Mouse (Mus musculus): ENCODE data around the gene Snx5. TPM values are rescaled to one million over a fixed set of nuclear protein-coding genes. Genes with fewer than 3 reads are reported as not detected.

Snx5 gene
- total RNA-seq, 4 experiments from 2014 or later: 70.8 to 85.4 (median 76.0) TPM

DNA sequence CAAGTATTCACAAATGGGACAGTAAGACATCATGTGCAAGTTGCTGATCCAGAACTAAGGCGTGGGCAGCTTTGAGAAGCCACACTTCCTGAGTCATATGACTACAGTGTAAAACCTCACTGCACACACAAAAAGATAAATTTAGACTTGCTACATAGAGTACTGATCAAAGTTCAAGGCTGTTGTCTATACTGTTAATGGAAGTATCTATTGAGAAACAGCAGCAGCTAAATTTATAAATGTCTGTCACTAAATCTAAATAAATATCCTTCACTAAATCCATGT is 3.0 kb downstream of the Snx5 start:
- DNase-seq (ENCODE audit: low spot score in 2 of 2): no peak

DNA sequence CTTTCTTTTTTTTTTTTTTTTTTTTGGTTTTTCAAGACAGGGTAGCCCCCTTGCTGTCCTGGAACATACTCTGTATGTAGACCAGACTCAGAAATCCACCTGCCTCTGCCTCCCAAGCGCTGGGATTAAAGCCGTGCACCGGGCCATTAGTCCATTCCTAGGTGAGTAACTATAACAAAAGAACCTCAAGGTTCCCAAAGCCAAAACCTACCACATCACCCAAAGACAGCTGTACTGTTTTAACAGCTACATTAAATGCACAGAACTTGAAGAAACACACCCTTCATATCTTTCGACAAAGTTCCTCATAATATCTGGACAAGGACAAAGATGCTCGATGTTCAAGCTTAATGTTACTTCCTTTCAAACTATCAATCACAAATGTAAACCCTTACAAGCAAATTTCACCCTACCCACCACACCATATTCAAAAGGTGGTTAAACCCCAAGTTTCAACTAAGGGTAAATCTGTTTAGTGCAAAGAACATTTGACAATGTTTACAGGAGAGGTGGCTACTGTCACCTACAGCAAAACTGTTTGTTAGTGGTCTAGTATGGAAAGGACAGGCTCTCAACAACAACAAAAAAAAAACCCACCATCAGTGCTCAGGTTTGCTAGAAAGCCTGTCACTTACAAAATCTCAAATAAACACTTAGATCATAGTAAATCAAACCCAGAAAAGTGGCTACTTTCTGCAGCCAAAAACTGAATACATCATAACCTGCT is 3.5 kb downstream of the Snx5 start:
- DNase-seq (ENCODE audit: low spot score in 2 of 2): no peak

DNA sequence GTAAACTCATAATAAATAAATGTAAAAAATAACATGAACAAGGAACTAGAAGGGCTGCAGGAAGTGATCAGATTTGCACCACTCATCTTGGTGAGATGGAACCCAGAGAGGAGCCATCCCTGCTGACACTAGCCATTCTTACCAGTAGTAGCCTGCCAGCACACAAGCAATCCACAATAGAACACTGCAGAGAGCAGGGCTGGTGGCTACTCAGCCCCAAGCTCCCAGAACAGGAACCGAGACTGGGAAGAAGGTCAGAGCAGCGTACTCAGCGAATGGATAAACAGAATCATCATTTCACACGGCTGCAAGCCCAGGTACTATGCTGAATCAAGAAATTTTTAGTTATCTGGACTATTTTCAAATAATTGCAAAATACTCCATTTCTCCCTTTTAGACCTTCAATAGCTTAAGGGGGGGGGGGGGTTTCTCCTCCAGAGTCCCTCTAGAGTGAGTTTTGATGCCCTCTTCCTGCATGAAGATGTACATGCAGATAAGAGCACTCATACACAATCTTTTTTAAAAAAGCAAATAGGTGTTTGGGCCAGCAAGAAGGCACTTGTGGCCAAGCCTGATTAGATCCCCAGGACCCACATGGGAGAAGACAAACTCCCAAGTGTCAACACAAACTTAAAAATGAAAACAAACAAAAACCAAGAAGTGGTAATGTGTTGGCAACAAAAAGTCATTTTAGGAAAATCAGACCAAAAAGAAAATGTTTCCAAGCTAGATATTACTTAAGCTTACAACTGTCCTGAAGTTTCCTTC is 4.6 kb downstream of the Snx5 start:
- no peak for DNase-seq (ENCODE audit: low spot score in 2 of 2)

DNA sequence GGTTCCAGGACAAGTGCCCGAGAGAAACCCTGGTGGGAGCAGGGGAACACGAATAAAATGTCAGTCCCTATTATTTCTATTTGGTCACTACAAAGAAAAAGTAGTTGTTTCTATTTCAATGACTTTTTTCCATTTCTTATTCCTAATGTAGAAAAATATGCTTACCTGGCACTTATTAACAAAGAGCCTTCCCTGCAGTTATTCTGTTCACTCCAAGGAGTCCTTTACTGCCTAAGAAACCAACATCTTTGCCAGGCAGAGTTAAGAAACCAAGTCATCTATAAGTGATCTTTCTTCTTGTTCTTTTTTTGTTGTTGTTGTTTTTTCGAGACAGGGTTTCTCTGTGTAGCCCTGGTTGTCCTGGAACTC is 5.6 kb downstream of the Snx5 start:
- no peak for DNase-seq (ENCODE audit: low spot score in 2 of 2)

DNA sequence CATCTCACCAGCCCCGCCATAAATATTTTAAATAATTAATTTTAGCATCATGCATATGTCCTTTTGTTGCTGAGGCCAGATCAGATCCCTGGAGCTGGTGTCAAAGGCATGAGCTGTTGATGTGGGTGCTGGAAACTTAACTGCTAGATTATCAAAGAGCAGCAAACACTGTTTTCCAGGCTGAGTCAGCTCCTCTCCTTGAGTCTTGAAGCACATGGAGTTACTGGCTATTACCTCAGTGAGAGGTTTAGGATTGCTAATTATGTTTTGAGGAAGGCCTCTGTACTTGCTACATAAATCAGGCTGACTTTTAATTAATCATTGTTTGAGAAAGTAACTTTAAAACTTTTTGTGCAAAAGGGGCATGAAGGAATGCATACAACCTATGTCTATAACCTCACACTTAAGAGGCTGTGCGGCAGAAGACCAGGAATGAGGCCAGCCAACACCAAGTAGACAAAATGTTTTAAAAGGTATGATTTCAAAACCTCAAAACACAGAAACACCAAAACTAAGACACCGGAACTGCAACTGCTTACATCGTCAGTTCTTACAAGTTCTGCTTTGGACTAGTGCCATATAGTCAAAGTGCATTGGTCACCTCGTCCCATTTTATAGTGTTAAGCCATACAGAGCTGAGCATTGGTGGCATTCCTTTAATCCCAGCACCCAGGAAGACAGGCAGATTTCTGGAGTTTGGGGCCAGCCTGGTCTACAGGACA is 6.1 kb downstream of the Snx5 start:
- no peak for DNase-seq (ENCODE audit: low spot score in 2 of 2)

DNA sequence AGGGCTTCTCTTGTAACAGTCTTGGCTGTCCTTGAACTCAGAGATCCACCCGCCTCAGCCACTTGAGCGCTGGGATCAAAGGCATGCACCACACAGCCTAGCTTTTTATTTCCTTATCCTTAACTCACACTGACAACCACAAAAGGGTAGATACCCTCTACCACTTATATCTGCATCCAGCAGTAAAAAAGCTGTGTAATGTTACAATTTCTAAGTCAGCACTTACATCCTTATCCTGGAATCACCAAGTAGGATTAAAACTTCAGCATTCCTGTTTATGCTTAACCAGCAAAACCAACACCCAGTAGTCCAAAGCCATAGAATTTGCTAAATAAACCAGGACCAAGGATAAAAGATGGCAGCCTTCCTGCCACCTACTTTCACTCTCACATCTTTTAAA is 7.9 kb downstream of the Snx5 start:
- DNase-seq (ENCODE audit: low spot score in 2 of 2): no peak

DNA sequence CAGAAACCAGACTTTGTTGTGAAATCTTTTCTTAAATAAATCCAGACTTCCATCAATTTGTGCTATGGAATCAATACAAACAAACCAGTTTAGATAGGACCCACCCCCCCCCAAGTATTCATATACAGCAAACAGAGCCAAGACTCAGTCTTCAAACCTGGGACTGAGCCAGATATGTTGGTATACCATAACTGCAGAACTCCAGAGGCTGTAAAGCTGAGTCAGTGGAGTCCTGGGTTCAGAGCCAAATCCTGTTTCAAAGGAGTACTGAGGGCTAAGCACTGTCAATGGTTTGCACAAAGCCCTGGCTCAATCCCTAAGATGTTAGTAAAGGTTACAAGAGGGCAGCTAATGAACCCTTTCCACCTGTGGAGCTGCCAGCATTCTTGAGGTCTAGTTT is 20.6 kb downstream of the Snx5 start:
- DNase-seq (ENCODE audit: low spot score in 2 of 2): no peak

DNA sequence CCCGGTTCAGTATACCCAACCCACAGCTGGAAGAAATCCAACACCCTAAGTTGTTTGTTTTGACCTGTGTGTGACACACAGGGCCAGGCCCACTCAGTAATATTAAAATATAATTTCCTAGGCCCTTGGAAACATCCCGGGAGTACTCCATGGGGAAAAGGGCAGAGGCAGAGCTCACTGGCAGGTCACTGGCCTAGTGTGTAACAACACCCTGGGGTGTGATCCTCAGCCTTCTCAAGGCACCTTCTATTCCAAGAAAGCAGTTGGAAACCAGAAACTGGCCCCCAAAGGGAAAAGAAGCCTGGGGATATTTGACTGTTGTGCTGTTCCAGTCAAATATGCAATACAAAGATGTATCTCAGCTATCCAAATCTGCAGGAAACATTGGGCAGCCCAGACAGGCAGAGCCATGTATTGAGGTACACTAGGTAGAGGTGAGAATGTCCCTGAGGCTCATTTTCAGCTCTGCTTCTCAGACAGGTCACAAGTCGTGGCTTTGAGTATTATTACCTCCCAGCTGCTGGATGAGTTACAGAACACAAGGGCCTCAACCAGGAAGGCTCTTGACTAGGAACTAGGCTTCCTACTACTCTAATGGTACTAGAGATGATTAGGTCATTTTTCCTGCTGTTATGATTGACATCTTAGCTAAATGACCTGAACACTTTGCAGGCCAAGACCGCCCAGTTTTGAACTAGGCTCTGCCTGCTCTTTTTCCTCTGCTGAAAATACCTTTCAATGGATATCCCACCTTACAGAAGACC is 21.9 kb downstream of the Snx5 start:
- DNase-seq (ENCODE audit: low spot score in 2 of 2): no peak

DNA sequence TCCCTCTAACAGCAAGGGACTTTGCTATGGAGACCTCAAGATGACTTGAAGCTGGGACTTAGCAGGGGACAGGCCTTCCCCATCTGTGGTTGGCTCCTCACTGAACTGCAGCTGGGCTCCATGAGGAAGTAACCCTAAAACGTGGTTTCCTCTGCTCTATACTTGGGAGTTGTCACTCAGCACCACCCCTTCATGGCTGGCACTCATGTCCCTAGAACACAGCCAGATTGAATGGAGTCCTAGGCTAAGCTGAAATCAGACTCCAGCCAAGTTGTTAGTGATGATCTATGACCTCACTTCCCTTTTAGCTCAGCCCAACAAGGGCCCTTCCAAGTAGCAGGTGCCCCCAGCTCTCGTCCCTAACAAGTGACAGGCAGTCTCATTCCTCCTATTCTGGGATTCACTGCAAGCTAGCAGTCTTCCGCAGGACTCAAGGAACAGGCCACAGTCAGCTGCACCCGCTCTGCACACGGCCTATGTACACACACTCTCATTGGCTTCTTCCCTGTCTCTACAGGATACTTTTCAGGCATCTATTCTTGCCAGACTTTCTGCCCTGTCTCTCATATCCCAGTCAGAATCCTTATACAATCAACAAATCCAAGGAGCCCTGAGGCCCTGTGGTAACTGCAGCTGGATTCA is 23.2 kb downstream of the Snx5 start:
- DNase-seq (ENCODE audit: low spot score in 2 of 2): no peak

DNA sequence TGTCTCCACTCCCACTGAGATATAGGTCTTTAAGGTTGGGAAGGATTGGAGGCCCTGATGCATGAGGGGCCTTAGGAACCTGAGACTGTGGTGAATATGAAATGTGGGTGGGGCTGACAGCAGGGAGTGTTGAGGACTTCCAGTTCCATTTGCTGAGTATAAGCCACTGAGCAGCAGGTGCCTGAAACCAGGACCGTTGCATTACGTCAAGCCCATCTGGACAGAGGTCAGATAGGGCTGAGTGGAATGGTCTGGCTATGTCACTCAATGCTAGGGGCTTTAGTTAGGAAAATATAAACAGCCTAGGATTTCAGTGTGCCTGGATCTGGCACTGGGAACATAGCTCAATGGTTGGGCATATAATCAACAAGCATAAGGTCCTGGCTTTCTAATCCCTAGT is 24.4 kb downstream of the Snx5 start:
- no peak for DNase-seq (ENCODE audit: low spot score in 2 of 2)

DNA sequence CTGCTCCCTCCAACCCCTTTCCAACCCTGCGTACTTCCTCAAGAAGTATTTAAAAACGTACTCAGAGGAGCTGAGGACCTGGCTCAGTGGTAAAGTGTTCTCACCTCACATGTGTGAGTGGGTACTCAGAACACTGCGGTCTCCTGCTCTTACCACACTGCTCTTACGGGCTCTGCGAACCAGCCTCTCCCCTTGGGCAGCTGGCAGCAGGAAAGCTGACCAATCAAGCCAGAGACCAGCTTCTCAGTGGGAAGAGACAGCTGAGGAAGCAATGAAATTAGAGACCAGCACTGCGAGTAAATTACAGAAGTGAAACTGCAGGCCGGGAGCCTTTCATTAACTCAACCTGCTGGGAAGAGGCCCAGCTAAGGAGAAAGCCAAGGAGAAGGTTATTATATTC is 25.2 kb downstream of the Snx5 start:
- no peak for DNase-seq (ENCODE audit: low spot score in 2 of 2)

DNA sequence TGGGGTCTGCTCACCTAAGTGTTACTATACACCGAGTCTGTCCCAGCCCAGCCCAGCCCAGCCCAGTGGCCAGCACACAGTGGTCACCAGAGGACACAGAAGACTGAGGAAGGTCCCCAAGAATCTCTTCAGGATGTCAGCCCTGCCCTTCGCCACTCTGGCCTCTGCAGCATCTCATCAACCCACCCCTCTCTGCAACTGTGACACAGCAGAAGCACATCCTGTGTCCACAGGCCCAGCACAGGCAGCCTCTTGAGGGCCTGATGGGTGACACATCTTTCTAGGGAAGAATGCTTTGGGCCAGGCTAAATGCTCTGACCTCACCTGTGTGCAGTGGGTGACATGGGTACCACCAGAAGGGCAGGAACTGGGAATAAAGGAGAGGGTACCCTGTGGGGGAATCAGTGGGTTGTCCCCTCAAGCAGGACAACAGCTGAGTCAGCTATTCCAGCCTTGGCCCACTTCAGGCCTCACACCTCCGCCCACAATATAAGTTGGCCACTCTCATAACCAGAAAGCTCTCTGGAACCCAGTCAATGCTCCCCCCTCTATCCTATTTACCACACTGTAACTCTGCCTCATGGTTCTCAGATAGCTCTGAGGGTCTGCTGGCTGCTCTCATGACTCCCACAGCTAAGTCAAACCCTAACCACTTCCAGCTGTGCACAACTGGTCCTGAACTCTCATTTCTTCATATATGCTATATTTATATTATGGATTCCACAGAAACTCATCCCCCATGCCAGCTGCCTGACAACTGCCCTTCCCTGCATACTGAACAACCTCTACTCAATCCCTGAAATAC is 30.4 kb downstream of the Snx5 start:
- DNase-seq (ENCODE audit: low spot score in 2 of 2): no peak

DNA sequence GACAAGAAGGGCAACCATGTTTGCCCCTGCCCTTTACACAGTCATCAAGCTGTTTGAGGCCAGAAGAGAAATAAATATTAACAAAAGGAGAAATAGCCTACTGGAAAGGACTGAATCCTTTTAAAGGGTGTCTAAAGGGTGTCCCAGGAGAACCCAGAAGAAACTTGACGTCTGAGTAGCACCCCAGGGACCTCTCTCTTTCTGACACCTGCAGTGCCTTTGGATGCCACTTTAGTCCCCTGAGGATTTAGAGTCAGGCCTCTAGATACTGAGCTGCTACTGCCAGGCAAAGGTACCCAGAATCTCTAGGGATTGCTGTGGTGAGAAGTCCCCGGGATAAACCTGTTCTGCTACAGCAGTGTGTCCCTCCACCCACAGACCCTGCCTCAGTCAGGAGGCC is 31.4 kb downstream of the Snx5 start:
- no peak for DNase-seq (ENCODE audit: low spot score in 2 of 2)

DNA sequence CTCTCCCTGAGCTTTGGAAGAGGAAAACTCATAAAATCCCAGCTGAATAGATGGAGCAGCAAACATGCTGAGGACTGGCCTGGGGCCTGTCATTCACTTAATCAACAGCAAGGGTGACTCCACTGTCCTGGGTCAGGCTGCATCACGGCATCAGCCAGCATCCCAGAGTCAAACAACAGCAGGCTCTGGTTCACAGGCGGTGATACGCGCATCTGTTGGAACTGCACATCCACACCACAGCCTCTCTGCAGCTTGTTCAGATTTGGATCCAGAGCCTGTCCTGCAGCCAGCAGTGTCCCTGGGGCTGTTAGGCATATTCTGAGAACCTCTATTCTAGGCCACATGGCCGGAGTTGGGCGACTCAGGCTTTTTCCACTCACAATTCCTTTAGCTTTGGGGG is 32.4 kb downstream of the Snx5 start:
- no peak for DNase-seq (ENCODE audit: low spot score in 2 of 2)

DNA sequence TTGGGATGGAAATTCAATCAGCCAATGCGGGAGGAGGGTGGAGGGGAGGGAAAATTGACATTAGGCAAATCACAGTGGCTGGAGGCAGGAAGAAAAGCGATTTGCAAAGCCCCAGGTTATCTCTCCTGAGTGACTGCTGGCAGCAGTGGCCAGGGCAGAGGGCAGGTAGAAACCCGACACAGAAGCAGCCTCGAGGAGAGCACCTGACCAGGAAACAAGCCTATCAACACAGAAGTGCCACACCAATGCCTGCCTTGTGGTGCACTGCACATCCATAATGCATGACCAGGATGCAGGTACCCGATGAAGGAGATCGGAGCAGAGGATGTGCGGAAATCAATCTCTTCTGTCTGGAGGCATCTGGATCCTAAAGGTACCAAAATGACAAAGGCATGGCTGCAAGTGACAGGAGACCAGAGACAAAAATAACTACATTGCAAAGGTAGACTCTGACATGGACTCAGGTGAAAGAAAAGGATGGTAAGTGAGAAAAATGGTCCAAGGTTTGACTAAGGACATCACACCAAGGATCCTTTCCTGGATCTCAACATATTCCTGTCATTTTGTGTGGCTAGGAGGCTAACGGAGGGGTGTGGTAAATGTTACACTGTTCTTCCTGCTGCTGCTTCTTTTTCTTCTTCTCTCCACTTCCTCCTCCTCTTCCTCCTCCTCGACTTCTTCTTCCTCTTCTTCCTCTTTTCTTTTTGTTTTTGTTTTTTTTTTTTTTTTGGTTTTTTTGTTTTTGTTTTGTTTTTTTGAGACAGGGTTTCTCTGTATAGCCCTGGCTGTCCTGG is 33.7 kb downstream of the Snx5 start:
- no peak for DNase-seq (ENCODE audit: low spot score in 2 of 2)

DNA sequence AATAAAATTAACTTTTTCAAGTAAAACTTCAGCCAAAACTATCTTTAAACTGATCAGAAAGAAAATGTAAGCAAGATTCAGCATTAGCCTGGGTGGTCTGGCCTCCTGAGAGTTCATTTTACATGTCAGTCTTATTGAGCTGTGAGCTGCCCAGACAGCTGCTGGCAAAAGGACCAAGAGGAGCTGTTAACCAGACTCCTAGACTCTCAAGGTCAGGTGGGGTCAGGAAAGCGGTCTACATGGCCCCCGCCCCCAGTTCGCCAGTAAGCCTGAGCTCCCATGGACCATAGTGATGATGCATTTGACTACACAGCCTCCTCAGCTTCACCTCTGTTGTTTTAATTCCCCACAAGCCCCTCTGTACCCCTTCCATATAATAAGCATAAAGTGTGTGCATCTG is 34.9 kb downstream of the Snx5 start:
- no peak for DNase-seq (ENCODE audit: low spot score in 2 of 2)

DNA sequence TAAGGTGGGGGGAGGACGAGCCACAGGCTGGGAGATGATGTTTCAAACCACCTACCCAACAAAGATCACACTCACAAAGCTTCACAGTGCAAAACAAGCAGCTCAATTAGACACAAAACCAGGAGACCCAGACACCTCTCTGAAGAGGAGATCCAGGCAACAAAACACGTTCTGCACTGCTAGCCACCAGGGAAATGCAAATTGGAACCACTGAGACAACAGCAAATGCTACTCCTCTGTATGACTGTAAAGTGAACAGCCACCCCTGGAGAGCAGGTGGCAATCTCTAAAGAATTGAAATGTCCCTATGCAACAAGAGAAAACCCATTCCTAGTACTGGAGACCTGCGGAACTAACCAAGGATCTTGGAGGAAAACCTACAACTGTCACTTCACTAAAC is 37.2 kb downstream of the Snx5 start:
- no peak for DNase-seq (ENCODE audit: low spot score in 2 of 2)

DNA sequence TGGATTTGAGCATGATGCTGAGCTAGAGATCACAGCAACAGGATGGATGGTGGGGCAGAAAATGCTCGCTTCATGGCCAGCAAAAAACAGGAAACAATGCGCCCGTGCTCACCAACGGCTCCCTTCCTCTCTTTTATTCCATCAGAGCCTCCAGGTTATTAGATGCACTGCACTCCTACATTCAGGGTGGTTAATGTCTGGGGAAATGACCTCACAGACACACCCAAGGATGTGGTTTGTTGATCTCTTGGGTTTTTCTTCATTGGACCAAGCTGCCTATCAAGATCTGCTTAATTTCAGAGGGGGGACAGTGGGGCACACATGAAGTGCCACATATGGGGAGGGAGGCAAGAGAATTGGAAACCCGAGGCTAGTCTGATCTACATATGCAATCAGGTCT is 39.6 kb downstream of the Snx5 start:
- no peak for DNase-seq (ENCODE audit: low spot score in 2 of 2)

DNA sequence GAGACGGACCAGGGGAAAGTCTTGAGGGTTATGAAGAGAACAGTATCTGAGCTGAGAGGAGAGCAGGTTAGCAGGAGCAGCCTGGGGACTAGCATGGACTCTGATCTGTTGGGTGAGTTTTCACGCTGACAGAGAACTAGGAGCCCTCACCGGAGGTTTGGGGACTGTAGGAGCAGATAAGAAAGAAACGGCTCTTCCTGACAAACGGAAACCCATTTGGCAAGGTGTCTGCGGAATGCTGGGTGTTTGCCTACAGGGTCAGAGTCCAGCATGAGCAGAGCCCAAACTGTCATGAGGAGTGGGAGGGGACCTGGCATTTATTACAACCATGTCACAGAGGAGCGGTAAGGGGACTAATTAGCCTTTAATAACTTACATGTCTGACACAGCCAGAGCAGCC is 40.2 kb downstream of the Snx5 start:
- no peak for DNase-seq (ENCODE audit: low spot score in 2 of 2)

DNA sequence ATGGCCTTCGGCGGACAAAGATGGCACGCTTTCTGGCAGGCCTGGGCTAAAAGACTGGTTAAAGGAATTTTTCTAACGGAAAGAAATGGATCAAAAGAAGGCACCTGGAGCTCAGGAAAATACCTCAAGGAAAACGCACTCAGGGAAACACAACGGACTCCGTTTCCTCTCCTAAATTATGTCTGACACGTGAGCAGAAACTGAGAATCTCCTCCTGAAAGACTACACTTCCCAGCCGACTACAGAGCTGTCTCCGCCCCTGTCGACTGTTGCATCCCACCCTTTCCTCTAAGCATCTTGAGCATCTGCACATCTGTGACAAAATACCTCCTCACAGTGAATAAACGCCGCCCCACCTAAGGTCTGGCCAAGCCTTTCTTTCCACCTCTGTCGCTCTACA is 41.1 kb downstream of the Snx5 start:
- no peak for DNase-seq (ENCODE audit: low spot score in 2 of 2)
